Comparison of ENCODE assay signal across 23 mouse cellular contexts in genomic region chr12:118549071-118549470, GRCm38 (mm10).
DNase-seq lines count a peak whose midpoint lies in the region; ATAC-seq lines count a peak whose summit lies in the region.
"Had no signal": no experiment of that assay in that cellular context is flagged by ENCODE, and none has a peak within 500 bp of the region (broad histone marks: within the 10 kb centered on the region; RNA-seq: fewer than 3 reads in every experiment).

No protein-coding gene starts in this region.

- no peak overlapping the region for H3K4me2 ChIP-seq in kidney, embryonic 16.5 days (replicated peaks; ENCODE audit: low read depth, low read length)
- H3K4me2 ChIP-seq in midbrain, embryonic 12.5 days (replicated peaks) = no peak overlapping the region
- H3K4me2 ChIP-seq in limb, embryonic 15.5 days = no peak overlapping the region
- H3K4me2 ChIP-seq: forebrain, embryonic 13.5 days; intestine, embryonic 15.5 days; liver, embryonic 13.5 days had no signal

- 94% methylated on average over 1 of the region's 1 CpGs for WGBS in kidney, embryonic 16.5 days
- WGBS in midbrain, embryonic 12.5 days = 94% methylated on average over 1 of the region's 1 CpGs
- WGBS in midbrain, embryonic 10.5 days = 88% methylated on average over 1 of the region's 1 CpGs
- 100% methylated on average over 1 of the region's 1 CpGs for WGBS in limb, embryonic 15.5 days

- no peaks in the 10 kb centered on the region for H3K36me3 ChIP-seq in kidney, embryonic 16.5 days (ENCODE audit: insufficient read depth, low read length)
- no peaks in the 10 kb centered on the region for H3K36me3 ChIP-seq in midbrain, embryonic 12.5 days
- no peaks in the 10 kb centered on the region for H3K36me3 ChIP-seq in midbrain, embryonic 10.5 days
- H3K36me3 ChIP-seq in limb, embryonic 15.5 days = no peaks in the 10 kb centered on the region
- H3K36me3 ChIP-seq: heart, embryonic 10.5 days; hindbrain, embryonic 10.5 days; intestine, embryonic 15.5 days; liver, embryonic 13.5 days had no signal

- ATAC-seq in kidney, embryonic 16.5 days (ENCODE audit: low FRiP score, low TSS enrichment) = peak; percentile 19; the same call in 1 of the 2 replicates
- peak; percentile 49; the same call in 1 of the 2 replicates for ATAC-seq in midbrain, embryonic 12.5 days (ENCODE audit: low FRiP score, low read depth)
- ATAC-seq in limb, embryonic 15.5 days (ENCODE audit: insufficient number of reproducible peaks, low FRiP score, low TSS enrichment, low read depth) = 0 out of 2 replicates have a peak, but pooled peaks have one; percentile 30
- ATAC-seq: activated CD4-positive, CD25-positive, alpha-beta regulatory T cell, adult 4 months; forebrain, embryonic 13.5 days; hindbrain, embryonic 16.5 days; intestine, embryonic 15.5 days had no signal

- H3K9ac ChIP-seq in kidney, embryonic 16.5 days (replicated peaks; ENCODE audit: low read length) = no peak overlapping the region
- H3K9ac ChIP-seq in midbrain, embryonic 12.5 days (replicated peaks) = no peak overlapping the region
- H3K9ac ChIP-seq in limb, embryonic 15.5 days = no peak overlapping the region
- H3K9ac ChIP-seq: forebrain, embryonic 13.5 days; intestine, embryonic 15.5 days; liver, embryonic 13.5 days had no signal

- H3K27ac ChIP-seq in kidney, embryonic 16.5 days (ENCODE audit: low read length) = no peak overlapping the region
- H3K27ac ChIP-seq in midbrain, embryonic 12.5 days (replicated peaks) = no peak overlapping the region
- no peak overlapping the region for H3K27ac ChIP-seq in midbrain, embryonic 10.5 days (replicated peaks)
- H3K27ac ChIP-seq in limb, embryonic 15.5 days = no peak overlapping the region
- H3K27ac ChIP-seq: forebrain, embryonic 13.5 days; heart, embryonic 10.5 days; hindbrain, embryonic 10.5 days; intestine, embryonic 15.5 days; left cerebral cortex, adult 2 months; liver, embryonic 13.5 days had no signal

- H3K4me3 ChIP-seq in kidney, embryonic 16.5 days (ENCODE audit: low read length) = no peak overlapping the region
- H3K4me3 ChIP-seq in midbrain, embryonic 12.5 days = no peak overlapping the region
- H3K4me3 ChIP-seq in midbrain, embryonic 10.5 days = no peak overlapping the region
- H3K4me3 ChIP-seq in limb, embryonic 15.5 days = no peak overlapping the region
- H3K4me3 ChIP-seq: forebrain, embryonic 13.5 days; heart, embryonic 10.5 days; hindbrain, embryonic 10.5 days; intestine, embryonic 15.5 days; left cerebral cortex, adult 2 months; liver, embryonic 13.5 days had no signal

- H3K4me1 ChIP-seq in kidney, embryonic 16.5 days (ENCODE audit: insufficient read depth, low read length) = no peaks in the 10 kb centered on the region
- no peaks in the 10 kb centered on the region for H3K4me1 ChIP-seq in midbrain, embryonic 12.5 days
- H3K4me1 ChIP-seq in midbrain, embryonic 10.5 days = no peaks in the 10 kb centered on the region
- H3K4me1 ChIP-seq in limb, embryonic 15.5 days = no peaks in the 10 kb centered on the region
- H3K4me1 ChIP-seq: forebrain, embryonic 13.5 days; heart, embryonic 10.5 days; hindbrain, embryonic 10.5 days; intestine, embryonic 15.5 days; liver, embryonic 13.5 days had no signal

- H3K9me3 ChIP-seq in kidney, embryonic 16.5 days (ENCODE audit: low read length) = no peaks in the 10 kb centered on the region
- no peaks in the 10 kb centered on the region for H3K9me3 ChIP-seq in midbrain, embryonic 12.5 days
- H3K9me3 ChIP-seq in midbrain, embryonic 10.5 days (replicated peaks) = no peaks in the 10 kb centered on the region
- H3K9me3 ChIP-seq in limb, embryonic 15.5 days = no peaks in the 10 kb centered on the region
- H3K9me3 ChIP-seq: forebrain, embryonic 13.5 days; heart, embryonic 10.5 days; hindbrain, embryonic 10.5 days; intestine, embryonic 15.5 days; liver, embryonic 13.5 days had no signal

- no peak for DNase-seq in kidney, postnatal 4 days
- no peak for DNase-seq in midbrain, embryonic 10.5 days (ENCODE audit: low spot score)
- DNase-seq in c-Kit-positive CD71-positive TER-119-positive erythroid progenitor cells, embryonic 14.5 days (ENCODE audit: low spot score) = no peak
- no peak for DNase-seq in frontal cortex, postnatal 25 days (ENCODE audit: low spot score in 2 of 2)
- DNase-seq: adrenal gland, postnatal 10 days; cerebellum, adult 8-10 months; kidney, adult 8-10 months; kidney, postnatal 36 days; liver, embryonic 13.5 days; lung, adult 2 months; lung, postnatal 36 days; thymus, adult 2 months; thymus, postnatal 4 days had no signal

- H3K27me3 ChIP-seq in kidney, embryonic 16.5 days (ENCODE audit: insufficient read depth, low read length) = no peaks in the 10 kb centered on the region
- H3K27me3 ChIP-seq in midbrain, embryonic 12.5 days = no peaks in the 10 kb centered on the region
- no peaks in the 10 kb centered on the region for H3K27me3 ChIP-seq in midbrain, embryonic 10.5 days (ENCODE audit: low read depth, poor library complexity, severe bottlenecking)
- H3K27me3 ChIP-seq in limb, embryonic 15.5 days = no peaks in the 10 kb centered on the region
- H3K27me3 ChIP-seq: forebrain, embryonic 13.5 days; intestine, embryonic 15.5 days; liver, embryonic 13.5 days had no signal
